Comparison of ENCODE assay signal across 33 mouse cellular contexts in genomic region chr7:111855309-111855708, GRCm38 (mm10).
"Had no signal": no experiment of that assay in that cellular context is flagged by ENCODE, and none has a peak within 500 bp of the region (broad histone marks: within the 10 kb centered on the region; RNA-seq: fewer than 3 reads in every experiment).

No protein-coding gene starts in this region.

- H3K9ac ChIP-seq: limb, embryonic 12.5 days; limb, embryonic 13.5 days; limb, embryonic 15.5 days; liver, embryonic 12.5 days; liver, embryonic 13.5 days; liver, embryonic 14.5 days; liver, embryonic 15.5 days; liver, postnatal 0 days; lung, embryonic 14.5 days; lung, embryonic 15.5 days; midbrain, embryonic 12.5 days; midbrain, embryonic 13.5 days; midbrain, embryonic 15.5 days; neural tube, embryonic 12.5 days; neural tube, embryonic 13.5 days had no signal

- H3K4me2 ChIP-seq: limb, embryonic 12.5 days; limb, embryonic 13.5 days; limb, embryonic 15.5 days; liver, embryonic 11.5 days; liver, embryonic 12.5 days; liver, embryonic 13.5 days; liver, embryonic 15.5 days; lung, embryonic 14.5 days; lung, embryonic 15.5 days; midbrain, embryonic 11.5 days; midbrain, embryonic 12.5 days; midbrain, embryonic 13.5 days; midbrain, embryonic 15.5 days; neural tube, embryonic 12.5 days; neural tube, embryonic 13.5 days had no signal

- H3K4me3 ChIP-seq: limb, embryonic 10.5 days; limb, embryonic 12.5 days; limb, embryonic 13.5 days; limb, embryonic 15.5 days; liver, embryonic 12.5 days; liver, embryonic 13.5 days; liver, embryonic 15.5 days; lung, embryonic 15.5 days; megakaryocyte, embryonic 14.5 days; midbrain, embryonic 10.5 days; midbrain, embryonic 12.5 days; midbrain, embryonic 13.5 days; midbrain, embryonic 15.5 days; myocyte; neural tube, embryonic 12.5 days; neural tube, embryonic 13.5 days had no signal

- H3K4me1 ChIP-seq: limb, embryonic 12.5 days; limb, embryonic 13.5 days; limb, embryonic 15.5 days; liver, embryonic 12.5 days; liver, embryonic 13.5 days; liver, embryonic 15.5 days; lung, embryonic 15.5 days; megakaryocyte, embryonic 14.5 days; midbrain, embryonic 10.5 days; midbrain, embryonic 12.5 days; midbrain, embryonic 15.5 days; neural tube, embryonic 12.5 days had no signal

- H3K27ac ChIP-seq: limb, embryonic 10.5 days; limb, embryonic 12.5 days; limb, embryonic 13.5 days; limb, embryonic 15.5 days; liver, embryonic 12.5 days; liver, embryonic 13.5 days; liver, embryonic 14.5 days; liver, embryonic 15.5 days; lung, embryonic 15.5 days; macrophage; midbrain, embryonic 10.5 days; midbrain, embryonic 12.5 days; midbrain, embryonic 13.5 days; midbrain, embryonic 15.5 days; neural tube, embryonic 12.5 days; neural tube, embryonic 13.5 days had no signal

- H3K36me3 ChIP-seq: limb, embryonic 10.5 days; limb, embryonic 12.5 days; limb, embryonic 13.5 days; limb, embryonic 15.5 days; liver, embryonic 12.5 days; liver, embryonic 13.5 days; liver, embryonic 15.5 days; lung, embryonic 15.5 days; midbrain, embryonic 10.5 days; midbrain, embryonic 12.5 days; midbrain, embryonic 13.5 days; midbrain, embryonic 15.5 days; neural tube, embryonic 12.5 days; neural tube, embryonic 13.5 days had no signal

- H3K9me3 ChIP-seq: limb, embryonic 10.5 days; limb, embryonic 12.5 days; limb, embryonic 13.5 days; limb, embryonic 15.5 days; liver, embryonic 12.5 days; liver, embryonic 13.5 days; liver, embryonic 15.5 days; lung, embryonic 15.5 days; megakaryocyte, embryonic 14.5 days; midbrain, embryonic 10.5 days; midbrain, embryonic 12.5 days; midbrain, embryonic 13.5 days; midbrain, embryonic 15.5 days; neural tube, embryonic 12.5 days; neural tube, embryonic 13.5 days had no signal

- H3K27me3 ChIP-seq: limb, embryonic 12.5 days; limb, embryonic 13.5 days; liver, embryonic 12.5 days; liver, embryonic 13.5 days; liver, embryonic 15.5 days; lung, embryonic 15.5 days; megakaryocyte, embryonic 14.5 days; midbrain, embryonic 12.5 days; midbrain, embryonic 13.5 days; midbrain, embryonic 15.5 days; neural tube, embryonic 12.5 days; neural tube, embryonic 13.5 days had no signal

- DNase-seq: left cerebral cortex, postnatal 4 days; liver; liver, embryonic 13.5 days; liver, postnatal 0 days; lung, adult 18-20 months; lung, adult 2 months; lung, embryonic 14.5 days; lung, postnatal 10 days; lung, postnatal 14 days; lung, postnatal 36 days; lung, postnatal 4 days; midbrain, embryonic 14.5 days had no signal

- ATAC-seq: liver, embryonic 12.5 days; liver, postnatal 0 days; lung, postnatal 0 days; midbrain, embryonic 13.5 days; midbrain, embryonic 15.5 days; midbrain, embryonic 16.5 days had no signal
